Comparison of ENCODE assay signal across 8 mouse cellular contexts in genomic region chrX:109095245-109096242, GRCm38 (mm10). TPM values are rescaled to one million over a fixed set of nuclear protein-coding genes. Genes with fewer than 3 reads are reported as not detected.
DNase-seq lines count a peak whose midpoint lies in the region; ATAC-seq and TF ChIP-seq lines count a peak whose summit lies in the region.

Gene Sh3bgrl (plus strand): TSS chrX:109095365.

- no peak for TF ChIP-seq CTCF in ES-Bruce4 (IDR thresholded peaks at IDR 0.05; ENCODE audit: low read depth, low read length)
- TF ChIP-seq CTCF in liver, postnatal 0 days (IDR thresholded peaks at IDR 0.05; ENCODE audit: low read depth), result no peak

- H3K4me3 ChIP-seq in ES-Bruce4 (ENCODE audit: low read depth, low read length), result peak within 1 kb of the TSS; percentile 87
- peak within 1 kb of the TSS; percentile 48 for H3K4me3 ChIP-seq in forebrain, embryonic 12.5 days (replicated peaks)
- peak within 1 kb of the TSS; percentile 70 for H3K4me3 ChIP-seq in heart, embryonic 16.5 days (ENCODE audit: low read length)
- peak within 1 kb of the TSS; percentile 65 for H3K4me3 ChIP-seq in liver, postnatal 0 days (ENCODE audit: low read depth, low read length)
- peak within 1 kb of the TSS; percentile 53 for H3K4me3 ChIP-seq in neural tube, embryonic 13.5 days

- 0 out of 2 replicates have a peak within 1 kb of the TSS, but pooled peaks have one; percentile 25 for H3K27ac ChIP-seq in ES-Bruce4 (ENCODE audit: insufficient read depth, low read length)
- peak within 1 kb of the TSS; percentile 88 for H3K27ac ChIP-seq in forebrain, embryonic 12.5 days
- peak within 1 kb of the TSS; percentile 89 for H3K27ac ChIP-seq in heart, embryonic 16.5 days (ENCODE audit: low read length)
- peak within 1 kb of the TSS; percentile 74 for H3K27ac ChIP-seq in liver, postnatal 0 days (ENCODE audit: low read depth)
- H3K27ac ChIP-seq in neural tube, embryonic 13.5 days (replicated peaks), result peak within 1 kb of the TSS; percentile 90

- no peaks in the 10 kb centered on the region for H3K36me3 ChIP-seq in ES-Bruce4 (ENCODE audit: control insufficient read depth, insufficient read depth, low read length, poor library complexity, severe bottlenecking)
- no peaks in the 10 kb centered on the region for H3K36me3 ChIP-seq in forebrain, embryonic 12.5 days (replicated peaks)
- H3K36me3 ChIP-seq in heart, embryonic 16.5 days (ENCODE audit: control insufficient read depth, insufficient read depth), result no peaks in the 10 kb centered on the region
- no peaks in the 10 kb centered on the region for H3K36me3 ChIP-seq in liver, postnatal 0 days (replicated peaks; ENCODE audit: insufficient read depth, low read length)
- H3K36me3 ChIP-seq in neural tube, embryonic 13.5 days, result no peaks in the 10 kb centered on the region

- peak within 1 kb of the TSS; percentile 66; the same call in 1 of the 2 replicates for H3K9ac ChIP-seq in ES-Bruce4 (ENCODE audit: low read depth, poor library complexity, severe bottlenecking)
- peak within 1 kb of the TSS; percentile 61 for H3K9ac ChIP-seq in forebrain, embryonic 12.5 days
- H3K9ac ChIP-seq in heart, embryonic 16.5 days (ENCODE audit: low read length), result peak within 1 kb of the TSS; percentile 76
- H3K9ac ChIP-seq in liver, postnatal 0 days (replicated peaks), result peak within 1 kb of the TSS; percentile 70
- peak within 1 kb of the TSS; percentile 75 for H3K9ac ChIP-seq in neural tube, embryonic 13.5 days

- no peaks in the 10 kb centered on the region for H3K9me3 ChIP-seq in ES-Bruce4 (replicated peaks; ENCODE audit: control insufficient read depth, insufficient read depth, low read length, poor library complexity, severe bottlenecking)
- H3K9me3 ChIP-seq in forebrain, embryonic 12.5 days, result no peaks in the 10 kb centered on the region
- H3K9me3 ChIP-seq in heart, embryonic 16.5 days (replicated peaks; ENCODE audit: control insufficient read depth, low read length), result no peaks in the 10 kb centered on the region
- no peaks in the 10 kb centered on the region for H3K9me3 ChIP-seq in liver, postnatal 0 days (ENCODE audit: low read length)
- H3K9me3 ChIP-seq in neural tube, embryonic 13.5 days, result no peaks in the 10 kb centered on the region

- DNase-seq in c-Kit-positive CD71-positive TER-119-positive erythroid progenitor cells, embryonic 14.5 days (ENCODE audit: low spot score), result peak; percentile 63
- DNase-seq in kidney, postnatal 36 days, result peak; percentile 84 to 87
- DNase-seq in liver, postnatal 0 days, result peak; percentile 75
- DNase-seq in testis, postnatal 10 days (ENCODE audit: low spot score), result peak; percentile 79

- TF ChIP-seq POLR2A in ES-Bruce4 (IDR thresholded peaks at IDR 0.05; ENCODE audit: insufficient read depth, low read length), result no peak

- 15% methylated on average over 26 of the region's 26 CpGs for WGBS in forebrain, embryonic 12.5 days
- WGBS in heart, embryonic 16.5 days, result 9% methylated on average over 26 of the region's 26 CpGs
- 12% methylated on average over 26 of the region's 26 CpGs for WGBS in liver, postnatal 0 days (ENCODE audit: insufficient replicate concordance)
- 15% methylated on average over 26 of the region's 26 CpGs for WGBS in neural tube, embryonic 13.5 days

- H3K27me3 ChIP-seq in ES-Bruce4 (ENCODE audit: control insufficient read depth, insufficient read depth, low read length, poor library complexity, severe bottlenecking), result no peaks in the 10 kb centered on the region
- no peaks in the 10 kb centered on the region for H3K27me3 ChIP-seq in forebrain, embryonic 12.5 days
- H3K27me3 ChIP-seq in heart, embryonic 16.5 days (ENCODE audit: control insufficient read depth, insufficient read depth, low read length), result no peaks in the 10 kb centered on the region
- H3K27me3 ChIP-seq in liver, postnatal 0 days (ENCODE audit: insufficient read depth, low read length), result no peaks in the 10 kb centered on the region
- H3K27me3 ChIP-seq in neural tube, embryonic 13.5 days, result no peaks in the 10 kb centered on the region

- no peaks in the 10 kb centered on the region for H3K4me1 ChIP-seq in ES-Bruce4 (ENCODE audit: control insufficient read depth, insufficient read depth, low read length)
- no peaks in the 10 kb centered on the region for H3K4me1 ChIP-seq in forebrain, embryonic 12.5 days
- H3K4me1 ChIP-seq in heart, embryonic 16.5 days (ENCODE audit: control insufficient read depth, insufficient read depth, low read length), result no peaks in the 10 kb centered on the region
- peaks cover 3% of the 10 kb centered on the region; the same call in 1 of the 2 replicates for H3K4me1 ChIP-seq in liver, postnatal 0 days (ENCODE audit: insufficient read depth)
- no peaks in the 10 kb centered on the region; the same call in 1 of the 2 replicates for H3K4me1 ChIP-seq in neural tube, embryonic 13.5 days (replicated peaks)

- H3K4me2 ChIP-seq in forebrain, embryonic 12.5 days, result peak within 1 kb of the TSS; percentile 51
- H3K4me2 ChIP-seq in heart, embryonic 16.5 days (ENCODE audit: low read depth, low read length), result peak within 1 kb of the TSS; percentile 55
- H3K4me2 ChIP-seq in liver, postnatal 0 days (ENCODE audit: low read depth, low read length), result peak within 1 kb of the TSS; percentile 66
- peak within 1 kb of the TSS; percentile 52 for H3K4me2 ChIP-seq in neural tube, embryonic 13.5 days

- no peak for TF ChIP-seq EP300 in ES-Bruce4 (IDR thresholded peaks at IDR 0.05; ENCODE audit: insufficient read depth, low read depth, low read length)
- no peak for TF ChIP-seq EP300 in liver, postnatal 0 days (IDR thresholded peaks at IDR 0.05; ENCODE audit: low read depth)

- peak; percentile 98 for ATAC-seq in forebrain, embryonic 12.5 days (ENCODE audit: low FRiP score)
- peak; percentile 97 for ATAC-seq in heart, embryonic 16.5 days (replicated peaks; ENCODE audit: extremely low read depth, insufficient read depth, low FRiP score)
- peak; percentile 99 for ATAC-seq in liver, postnatal 0 days
- ATAC-seq in neural tube, embryonic 13.5 days (ENCODE audit: low read depth), result peak; percentile 97

RNA-seq across cellular contexts. Expression of gene Sh3bgrl, which starts in this region (rescaled TPM):
- polyA plus RNA-seq in ES-Bruce4 (2011; ENCODE audit: insufficient read depth, insufficient read length, low read depth, missing spikeins), result 32.7 and 33.6 TPM in 2 replicates
- polyA plus RNA-seq in forebrain, embryonic 12.5 days (2016; fragmentation: Nextera tagmentation; extraction: Ambion mirVana), result 236 TPM in 2 replicates
- 75.2 and 78.3 TPM in 2 replicates for polyA plus RNA-seq in heart, embryonic 16.5 days (2015; fragmentation: Nextera tagmentation; extraction: Ambion mirVana)
- polyA plus RNA-seq in liver, postnatal 0 days (2015; fragmentation: Nextera tagmentation; extraction: Ambion mirVana), result 32.2 and 36.8 TPM in 2 replicates
- 204 and 211 TPM in 2 replicates for polyA plus RNA-seq in neural tube, embryonic 13.5 days (2015; fragmentation: Nextera tagmentation; extraction: Ambion mirVana)

Comparison
In these comparisons a context has a peak if more than half of its experiments do, and no peak if none do; other contexts are left out.
1. Peak in every context shown above with its lines: DNase-seq, ATAC-seq, H3K4me3 ChIP-seq and H3K27ac ChIP-seq.
2. H3K27ac ChIP-seq: peak in every context shown above with its lines; median percentile 90 in neural tube, embryonic 13.5 days; 89 in heart, embryonic 16.5 days; 88 in forebrain, embryonic 12.5 days; 74 in liver, postnatal 0 days; 25 in ES-Bruce4.